Mouse (Mus musculus): Measurements from ENCODE around the gene Tmem252. TPM values are rescaled to one million over a fixed set of nuclear protein-coding genes. Genes with fewer than 3 reads are reported as not detected.
"Not testable (repeated sequence)": the region's sequence is repeated elsewhere in the genome, so short reads cannot be mapped to it uniquely, and the experiment has no call there.

The Tmem252 gene
- polyA plus RNA-seq, 1 experiment: 1.0 TPM

DNA sequence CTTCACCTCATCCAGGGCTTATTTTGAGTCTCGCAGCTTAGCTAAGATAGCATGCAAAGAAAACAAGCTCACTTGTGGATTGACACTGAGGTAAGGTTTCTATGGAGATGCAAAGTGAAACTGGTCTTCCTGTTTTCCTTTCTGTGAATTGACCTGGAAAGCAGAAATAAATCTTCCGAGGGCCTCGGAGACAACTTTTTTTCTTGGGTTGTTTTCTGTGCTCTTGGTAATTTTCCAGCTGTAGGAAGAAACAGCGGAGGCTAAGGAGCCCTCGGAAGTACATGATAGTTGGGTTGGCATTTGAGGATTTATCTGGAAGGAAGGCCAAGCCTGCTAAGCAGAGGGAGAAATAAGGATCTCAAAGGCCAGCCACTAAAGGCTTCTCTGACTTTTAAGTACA is 24.8 kb downstream of the Tmem252 start:
- no peak for DNase-seq

DNA sequence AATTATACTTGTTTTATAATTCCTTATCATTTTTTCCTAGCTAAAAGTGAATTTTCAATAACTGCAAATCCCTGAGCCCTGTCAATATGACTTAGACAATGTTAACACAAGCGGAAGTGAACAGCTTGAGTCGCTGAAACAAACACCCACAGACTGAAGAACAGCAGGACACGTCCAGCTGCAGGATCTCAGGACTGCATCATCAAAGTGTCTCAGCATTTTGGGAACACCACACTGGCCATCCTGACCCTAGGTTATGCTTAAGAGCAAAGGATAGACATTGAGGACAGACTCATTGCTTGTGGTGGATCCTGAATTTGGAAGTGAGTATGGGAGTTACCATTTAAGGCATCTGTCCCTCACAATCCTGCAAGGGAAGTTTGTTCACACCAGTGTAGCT is 25.4 kb downstream of the Tmem252 start:
- DNase-seq: no peak
- peaks cover 9% of the 10 kb centered on the region for H3K4me1 ChIP-seq (ENCODE audit: control insufficient read depth, insufficient read depth, low read length)
- no peak for TF ChIP-seq CTCF (IDR thresholded peaks at IDR 0.05; ENCODE audit: insufficient read depth, low read length)
- H3K4me3 ChIP-seq (replicated peaks; ENCODE audit: extremely low read depth, low read depth, low read length): no peak overlapping the region
- WGBS: 72% methylated on average over 3 of the region's 3 CpGs

More for the DNA sequence above, 24.8 kb downstream of the Tmem252 start:
- Histone ChIP-seq H3K4me3 (replicated peaks; ENCODE audit: extremely low read depth, low read depth, low read length) (no peak overlapping the region), H3K4me1 (ENCODE audit: control insufficient read depth, insufficient read depth, low read length) (peaks cover 9% of the 10 kb centered on the region)
- TF ChIP-seq POLR2A (IDR thresholded peaks at IDR 0.05; ENCODE audit: borderline replicate concordance, extremely low read depth, low read depth, low read length) (no peak), CTCF (IDR thresholded peaks at IDR 0.05; ENCODE audit: insufficient read depth, low read length) (no peak)
- WGBS: 32% methylated on average over 5 of the region's 5 CpGs

DNA sequence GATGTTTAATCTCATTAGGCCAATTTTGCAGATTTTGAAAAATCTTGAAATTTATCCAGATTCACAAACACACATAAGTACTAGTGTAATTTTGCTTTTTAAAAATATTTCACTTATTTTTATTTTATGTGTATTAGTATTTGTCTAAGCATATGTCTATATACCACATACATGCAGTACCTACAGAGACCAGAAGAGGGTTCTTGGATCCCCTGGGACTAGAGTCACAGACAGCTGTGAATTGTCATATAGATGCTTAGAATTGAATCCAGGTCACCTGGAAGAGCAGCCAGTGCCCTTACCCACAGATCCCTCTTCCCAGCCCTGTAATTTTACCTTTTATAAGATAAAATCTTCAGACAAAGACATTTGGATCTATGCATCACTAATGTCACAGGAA is 26.1 kb downstream of the Tmem252 start:
- Histone ChIP-seq H3K4me1 (ENCODE audit: control insufficient read depth, insufficient read depth, low read length) (peaks cover 9% of the 10 kb centered on the region), H3K4me3 (replicated peaks; ENCODE audit: extremely low read depth, low read depth, low read length) (no peak overlapping the region)
- no peak for TF ChIP-seq CTCF (IDR thresholded peaks at IDR 0.05; ENCODE audit: insufficient read depth, low read length)
- no peak for TF ChIP-seq POLR2A (IDR thresholded peaks at IDR 0.05; ENCODE audit: borderline replicate concordance, extremely low read depth, low read depth, low read length)
- DNase-seq: no peak

DNA sequence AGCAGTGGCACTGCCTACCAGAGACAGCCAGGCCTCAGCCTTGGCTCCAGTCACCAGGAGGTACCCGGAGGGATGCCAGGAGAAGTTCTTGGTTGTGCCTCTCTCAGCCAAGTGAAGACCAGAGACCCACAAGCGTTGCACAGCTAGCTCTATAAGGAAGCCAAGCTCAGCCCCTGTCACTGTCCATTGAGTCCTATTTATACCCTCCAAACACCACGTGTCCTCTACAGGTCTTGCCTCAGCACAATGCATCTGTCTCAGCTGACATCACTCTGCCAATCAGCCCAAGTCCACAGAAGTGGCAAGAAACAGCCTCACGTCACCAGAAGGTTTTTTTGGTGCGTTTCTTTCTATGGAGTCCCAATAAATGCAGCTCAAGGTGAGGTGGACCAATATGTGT is 26.9 kb downstream of the Tmem252 start:
- no peak for DNase-seq
- no peak overlapping the region for H3K4me3 ChIP-seq (replicated peaks; ENCODE audit: extremely low read depth, low read depth, low read length)
- 80% methylated on average over 5 of the region's 5 CpGs for WGBS
- no peak for TF ChIP-seq POLR2A (IDR thresholded peaks at IDR 0.05; ENCODE audit: borderline replicate concordance, extremely low read depth, low read depth, low read length)
- no peak for TF ChIP-seq CTCF (IDR thresholded peaks at IDR 0.05; ENCODE audit: insufficient read depth, low read length)
- peaks cover 9% of the 10 kb centered on the region for H3K4me1 ChIP-seq (ENCODE audit: control insufficient read depth, insufficient read depth, low read length)

DNA sequence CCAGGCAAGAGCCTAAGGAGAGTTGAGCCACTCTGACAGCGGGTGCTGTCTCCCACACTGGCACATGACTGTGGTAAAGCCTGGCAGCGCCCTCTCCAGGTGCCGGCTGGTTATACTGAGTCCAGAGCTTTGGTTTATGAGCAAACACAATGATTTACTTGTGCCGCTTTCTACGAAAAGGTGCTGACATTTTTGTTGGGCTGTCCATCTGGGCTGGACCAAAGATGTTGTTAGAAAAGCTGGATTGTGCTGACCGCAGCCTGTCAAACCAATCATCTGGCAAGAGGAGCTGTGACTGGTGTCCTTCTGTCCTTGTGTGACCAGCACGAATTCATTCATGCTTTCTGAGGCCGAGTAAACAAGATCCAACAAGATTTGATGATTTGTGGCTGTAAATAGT is 27.9 kb downstream of the Tmem252 start:
- DNase-seq: no peak
- Histone ChIP-seq H3K4me3 (replicated peaks; ENCODE audit: extremely low read depth, low read depth, low read length) (no peak overlapping the region), H3K4me1 (ENCODE audit: control insufficient read depth, insufficient read depth, low read length) (peaks cover 9% of the 10 kb centered on the region)
- TF ChIP-seq POLR2A (IDR thresholded peaks at IDR 0.05; ENCODE audit: borderline replicate concordance, extremely low read depth, low read depth, low read length) (no peak), CTCF (IDR thresholded peaks at IDR 0.05; ENCODE audit: insufficient read depth, low read length) (no peak)
- WGBS: 68% methylated on average over 8 of the region's 8 CpGs

DNA sequence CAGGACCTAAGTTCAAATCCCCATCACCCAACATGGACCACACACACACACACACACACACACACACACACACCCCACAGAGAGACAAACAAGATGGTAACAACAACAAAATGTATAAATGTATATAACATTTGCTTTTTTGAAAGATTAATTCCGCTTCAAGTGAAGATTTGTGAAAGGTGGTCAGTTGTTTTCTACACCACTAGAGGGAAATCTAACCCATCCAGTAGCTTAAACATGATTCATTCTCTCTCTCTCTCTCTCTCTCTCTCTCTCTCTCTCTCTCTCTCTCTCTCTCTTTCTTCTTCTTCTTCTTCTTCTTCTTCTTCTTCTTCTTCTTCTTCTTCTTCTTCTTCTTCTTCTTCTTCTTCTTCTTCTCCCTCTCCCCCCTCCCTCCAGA is 29.4 kb downstream of the Tmem252 start:
- DNase-seq; H3K4me3 ChIP-seq (replicated peaks; ENCODE audit: extremely low read depth, low read depth, low read length): not testable (repeated sequence)
- 76% methylated on average over 1 of the region's 1 CpGs for WGBS
- H3K4me1 ChIP-seq (ENCODE audit: control insufficient read depth, insufficient read depth, low read length): peaks cover 10% of the 10 kb centered on the region

DNA sequence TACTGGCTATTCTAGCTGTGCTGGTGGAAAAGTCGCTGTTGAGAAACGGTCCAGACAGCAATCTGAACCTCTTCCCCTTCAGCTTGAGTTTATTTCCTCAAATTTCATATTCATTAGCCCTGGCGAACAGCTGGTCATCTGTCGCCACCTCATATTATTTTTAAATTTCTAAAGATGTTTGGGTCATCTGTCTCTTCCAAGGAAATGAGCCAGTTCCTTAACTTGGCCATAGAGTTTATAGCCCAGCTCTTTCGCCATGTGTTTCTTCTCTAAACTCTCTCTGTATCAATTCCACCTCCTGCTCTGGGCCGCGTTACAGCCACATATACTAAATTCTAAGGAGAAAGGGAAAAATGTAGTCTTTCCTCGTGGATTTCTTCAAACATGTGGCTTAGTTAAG is 29.9 kb downstream of the Tmem252 start:
- whole genome bisulfite sequencing: 45% methylated on average over 8 of the region's 8 CpGs
- Histone ChIP-seq H3K4me3 (replicated peaks; ENCODE audit: extremely low read depth, low read depth, low read length) (no peak overlapping the region), H3K4me1 (ENCODE audit: control insufficient read depth, insufficient read depth, low read length) (peaks cover 6% of the 10 kb centered on the region)
- TF ChIP-seq POLR2A (IDR thresholded peaks at IDR 0.05; ENCODE audit: borderline replicate concordance, extremely low read depth, low read depth, low read length): no peak
- no peak for TF ChIP-seq CTCF (IDR thresholded peaks at IDR 0.05; ENCODE audit: insufficient read depth, low read length)
- DNase-seq: no peak

DNA sequence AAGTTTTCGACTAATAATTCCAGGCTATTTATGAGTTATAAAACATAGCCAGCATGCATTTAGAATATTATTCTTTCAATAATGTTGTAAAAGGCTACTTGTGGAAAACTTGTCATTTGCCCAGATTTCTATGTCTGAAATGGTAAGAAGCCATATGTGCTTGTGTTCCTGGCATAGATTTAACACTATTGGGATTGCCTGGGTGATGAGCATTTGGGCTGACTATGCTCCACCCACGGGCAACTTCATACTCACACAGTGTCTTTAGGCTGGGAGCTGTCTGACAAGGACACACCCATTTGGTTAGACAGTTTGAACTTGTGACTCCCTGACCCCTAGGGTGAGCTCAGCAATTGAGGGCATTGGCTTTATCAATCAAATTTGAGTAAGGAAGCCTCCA is 30.5 kb downstream of the Tmem252 start:
- TF ChIP-seq POLR2A (IDR thresholded peaks at IDR 0.05; ENCODE audit: borderline replicate concordance, extremely low read depth, low read depth, low read length) (no peak), CTCF (IDR thresholded peaks at IDR 0.05; ENCODE audit: insufficient read depth, low read length) (no peak)

DNA sequence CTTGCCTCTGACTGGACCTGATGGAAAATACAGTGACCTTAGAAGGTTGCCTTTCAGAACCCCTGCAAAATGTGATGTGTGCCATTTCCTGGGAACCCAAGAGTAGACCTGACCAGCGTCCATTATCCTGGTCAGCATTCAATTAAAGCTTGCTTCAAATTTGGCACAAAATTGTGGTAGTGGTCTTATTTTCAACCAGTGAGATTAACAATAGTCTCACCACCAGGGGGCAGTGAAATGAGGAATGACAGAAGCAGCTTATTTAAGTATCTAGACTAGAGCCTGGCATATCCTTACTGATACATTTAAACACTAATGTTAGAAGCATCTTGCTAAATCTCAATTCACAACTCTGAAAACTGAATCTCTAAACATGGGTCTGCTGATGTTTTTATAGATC is 31.6 kb downstream of the Tmem252 start:
- no peak for DNase-seq
- H3K4me3 ChIP-seq (replicated peaks; ENCODE audit: extremely low read depth, low read depth, low read length): no peak overlapping the region
- no peak for TF ChIP-seq CTCF (IDR thresholded peaks at IDR 0.05; ENCODE audit: insufficient read depth, low read length)
- TF ChIP-seq POLR2A (IDR thresholded peaks at IDR 0.05; ENCODE audit: borderline replicate concordance, extremely low read depth, low read depth, low read length): no peak
- H3K4me1 ChIP-seq (ENCODE audit: control insufficient read depth, insufficient read depth, low read length): peaks cover 3% of the 10 kb centered on the region; the same call in 1 of the 2 replicates
- WGBS: 72% methylated on average over 1 of the region's 1 CpGs

More for the DNA sequence above, 30.5 kb downstream of the Tmem252 start:
- Histone ChIP-seq H3K4me1 (ENCODE audit: control insufficient read depth, insufficient read depth, low read length) (peaks cover 4% of the 10 kb centered on the region), H3K4me3 (replicated peaks; ENCODE audit: extremely low read depth, low read depth, low read length) (no peak overlapping the region)
- no peak for DNase-seq
- WGBS: 78% methylated on average over 2 of the region's 2 CpGs

DNA sequence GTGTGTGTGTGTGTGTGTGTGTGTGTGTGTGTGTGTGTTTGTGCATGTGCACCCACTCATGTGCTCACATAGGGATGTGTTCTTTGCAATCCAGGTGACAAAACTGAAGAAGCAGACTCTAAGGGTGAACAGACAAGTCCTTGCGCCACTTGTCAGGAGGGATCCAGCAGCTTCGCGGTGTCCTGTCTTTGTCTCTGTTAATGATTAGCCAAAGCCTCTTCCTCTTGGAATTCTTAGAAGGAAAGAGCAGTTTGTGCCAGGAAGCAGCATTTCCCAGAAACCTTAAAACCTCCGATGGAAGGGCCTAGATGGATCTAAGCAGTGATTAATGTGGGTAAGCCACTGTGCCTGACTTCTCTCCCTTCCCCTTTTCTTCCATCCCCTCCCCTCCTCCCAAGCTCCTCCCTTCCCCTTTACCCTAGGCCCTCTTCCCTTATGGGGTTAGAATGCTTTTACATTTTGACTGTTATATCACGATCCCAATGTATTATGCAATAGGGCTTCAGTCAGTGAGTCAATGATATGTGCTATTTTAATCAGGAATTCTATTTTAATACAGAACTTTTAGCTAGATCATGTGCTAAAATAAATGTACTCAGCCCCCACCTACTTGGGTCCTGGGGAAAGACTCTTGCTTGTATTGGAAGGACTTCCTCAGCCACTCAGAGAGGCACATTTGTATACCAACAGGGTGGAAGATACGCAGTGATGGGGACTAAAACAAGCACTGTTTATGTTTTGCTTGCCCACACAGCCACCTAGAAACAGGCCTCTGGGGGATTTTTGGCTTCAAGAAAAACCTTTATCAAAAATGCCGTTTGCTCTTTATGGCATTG is 33.5 kb downstream of the Tmem252 start:
- no peak for DNase-seq
- WGBS: 39% methylated on average over 7 of the region's 7 CpGs
- H3K4me3 ChIP-seq (replicated peaks; ENCODE audit: extremely low read depth, low read depth, low read length): no peak overlapping the region
- peaks cover 3% of the 10 kb centered on the region; the same call in 1 of the 2 replicates for H3K4me1 ChIP-seq (ENCODE audit: control insufficient read depth, insufficient read depth, low read length)
- TF ChIP-seq POLR2A (IDR thresholded peaks at IDR 0.05; ENCODE audit: borderline replicate concordance, extremely low read depth, low read depth, low read length) (no peak), CTCF (IDR thresholded peaks at IDR 0.05; ENCODE audit: insufficient read depth, low read length) (no peak)
